Comparison of ENCODE assay signal across 27 mouse cellular contexts in genomic region chr11:50630462-50630861, GRCm38 (mm10). TPM values are rescaled to one million over a fixed set of nuclear protein-coding genes. Genes with fewer than 3 reads are reported as not detected.
DNase-seq lines count a peak whose midpoint lies in the region; ATAC-seq and TF ChIP-seq lines count a peak whose summit lies in the region.
"Had no signal": no experiment of that assay in that cellular context is flagged by ENCODE, and none has a peak within 500 bp of the region (broad histone marks: within the 10 kb centered on the region; RNA-seq: fewer than 3 reads in every experiment).

No protein-coding gene starts in this region.

- no peak for TF ChIP-seq RAD21 in CH12.LX (IDR thresholded peaks at IDR 0.05; ENCODE audit: low read depth, low read length)

- no peaks in the 10 kb centered on the region for H3K79me2 ChIP-seq in CH12.LX (replicated peaks; ENCODE audit: control insufficient read depth, extremely low read depth, insufficient read depth, poor library complexity, severe bottlenecking)

- H3K36me3 ChIP-seq in CH12.LX (replicated peaks in 1 of 2; ENCODE audit: control insufficient read depth in 1 of 2, insufficient read depth in 1 of 2, low read length in 1 of 2), result no peaks in the 10 kb centered on the region
- H3K36me3 ChIP-seq: embryonic facial prominence, embryonic 12.5 days; embryonic facial prominence, embryonic 15.5 days; G1E; heart, embryonic 12.5 days; heart, embryonic 15.5 days; hindbrain, embryonic 10.5 days; hindbrain, embryonic 13.5 days had no signal

- TF ChIP-seq POLR2A in CH12.LX (IDR thresholded peaks at IDR 0.05; ENCODE audit: low read depth, low read length), result no peak

- no peaks in the 10 kb centered on the region for H3K9me3 ChIP-seq in CH12.LX (replicated peaks; ENCODE audit: low read length)
- H3K9me3 ChIP-seq: embryonic facial prominence, embryonic 12.5 days; embryonic facial prominence, embryonic 15.5 days; heart, embryonic 12.5 days; heart, embryonic 15.5 days; hindbrain, embryonic 10.5 days; hindbrain, embryonic 13.5 days had no signal

- H3K4me3 ChIP-seq in CH12.LX (replicated peaks in 1 of 3; ENCODE audit: low read depth in 2 of 3, low read length in 2 of 3, poor library complexity in 1 of 3), result no peak overlapping the region
- H3K4me3 ChIP-seq: embryonic facial prominence, embryonic 12.5 days; embryonic facial prominence, embryonic 15.5 days; gastrocnemius, adult 2 months; heart, embryonic 12.5 days; heart, embryonic 15.5 days; hindbrain, embryonic 10.5 days; hindbrain, embryonic 13.5 days had no signal

- peaks cover 10 to 21% of the 10 kb centered on the region in 2 experiments for H3K4me1 ChIP-seq in CH12.LX (ENCODE audit: control insufficient read depth in 1 of 2, insufficient read depth in 2 of 2)

- in situ Hi-C loops in CH12.LX (cut with MboI; ENCODE audit: low pct_ligation_motif_present, low pct_unique_long_range_greater_than_20kb, low sequenced_read_pairs), result no loop called here

- H3K27me3 ChIP-seq in CH12.LX (replicated peaks), result peaks cover 81% of the 10 kb centered on the region
- H3K27me3 ChIP-seq: embryonic facial prominence, embryonic 12.5 days; embryonic facial prominence, embryonic 15.5 days; hindbrain, embryonic 13.5 days; Patski had no signal

- TF ChIP-seq EP300 in CH12.LX (IDR thresholded peaks at IDR 0.05; ENCODE audit: low read length), result peak; percentile 77

- H3K27ac ChIP-seq in CH12.LX (ENCODE audit: insufficient read depth, low read depth), result no peak overlapping the region
- H3K27ac ChIP-seq: embryonic facial prominence, embryonic 12.5 days; gastrocnemius, adult 2 months; heart, embryonic 15.5 days; hindbrain, embryonic 10.5 days; hindbrain, embryonic 13.5 days had no signal

- H3K4me2 ChIP-seq in CH12.LX (ENCODE audit: insufficient read depth, low read depth, poor library complexity, severe bottlenecking), result no peak overlapping the region
- H3K4me2 ChIP-seq: embryonic facial prominence, embryonic 12.5 days; embryonic facial prominence, embryonic 15.5 days; heart, embryonic 12.5 days; heart, embryonic 15.5 days; hindbrain, embryonic 13.5 days had no signal

- ATAC-seq in megakaryocyte, adult 5-6 weeks (ENCODE audit: poor library complexity, severe bottlenecking), result peak; percentile 84
- ATAC-seq: forebrain, embryonic 14.5 days; forebrain, postnatal 0 days; hindbrain, embryonic 16.5 days; Patski had no signal

- DNase-seq in A20 (ENCODE audit: low read depth, low spot score) (peak; percentile 75), CH12.LX (ENCODE audit: extremely low read depth) (peak; percentile 55)
- DNase-seq in spleen, postnatal 14 days (ENCODE audit: low spot score in 2 of 2), result no peak
- DNase-seq in urinary bladder, postnatal 14 days (ENCODE audit: low spot score), result no peak
- DNase-seq in urinary bladder, adult 18-20 months (ENCODE audit: low spot score in 2 of 2), result no peak
- DNase-seq: adrenal gland, postnatal 10 days; adrenal gland, postnatal 36 days; cerebellum, adult 18-20 months; cerebellum, adult 9-10 months; cerebellum, postnatal 14 days; forebrain, postnatal 0 days; gastrocnemius, adult 2 months; gastrocnemius, postnatal 14 days; heart, adult 18-20 months; heart, postnatal 10 days; heart, postnatal 36 days had no signal

- no peak for TF ChIP-seq CTCF in CH12.LX (conservative IDR thresholded peaks at IDR 0.05 in 1 of 2, IDR thresholded peaks at IDR 0.05 in 1 of 2; ENCODE audit: low read depth in 2 of 2, low read length in 2 of 2)

- H3K9ac ChIP-seq in CH12.LX (ENCODE audit: insufficient read depth, low read depth), result no peak overlapping the region
- H3K9ac ChIP-seq: embryonic facial prominence, embryonic 12.5 days; embryonic facial prominence, embryonic 15.5 days; forebrain, postnatal 0 days; heart, embryonic 12.5 days; heart, embryonic 15.5 days; hindbrain, embryonic 13.5 days had no signal

- dilution Hi-C loops in CH12.LX (cut with MboI; ENCODE audit: extremely low pct_ligation_motif_present, extremely low pct_unique_long_range_greater_than_20kb, low sequenced_read_pairs), result no loop called here

TF ChIP-seq in CH12.LX, 34 proteins besides CTCF, POLR2A, EP300 and RAD21:
- TF ChIP-seq MXI1 (IDR thresholded peaks at IDR 0.05; ENCODE audit: low read depth, low read length) (no peak), PAX5 (IDR thresholded peaks at IDR 0.05; ENCODE audit: low read length) (no peak), ZC3H11A (IDR thresholded peaks at IDR 0.05; ENCODE audit: low read depth, low read length) (no peak), HCFC1 (IDR thresholded peaks at IDR 0.05; ENCODE audit: low read depth, low read length) (no peak), JUND (conservative IDR thresholded peaks at IDR 0.05; ENCODE audit: low read depth, low read length) (no peak), ZNF384 (IDR thresholded peaks at IDR 0.05; ENCODE audit: low read depth, low read length) (no peak), IRF4 (IDR thresholded peaks at IDR 0.05; ENCODE audit: low read depth, low read length) (peak; percentile 84), CHD1 (IDR thresholded peaks at IDR 0.05; ENCODE audit: low read depth, low read length) (no peak), KAT2A (IDR thresholded peaks at IDR 0.05; ENCODE audit: insufficient replicate concordance, low read length) (no peak), SIN3A (IDR thresholded peaks at IDR 0.05; ENCODE audit: low read length) (peak; percentile 36; the same call in 1 of the 2 replicates), ELF1 (IDR thresholded peaks at IDR 0.05; ENCODE audit: low read depth, low read length) (peak; percentile 52), TCF12 (IDR thresholded peaks at IDR 0.05; ENCODE audit: low read depth, low read length) (peak; percentile 26; the same call in 1 of the 2 replicates), MAFK (IDR thresholded peaks at IDR 0.05; ENCODE audit: insufficient replicate concordance, low read length) (no peak), MAX (IDR thresholded peaks at IDR 0.05; ENCODE audit: low read length) (no peak), POLR2AphosphoS2 (IDR thresholded peaks at IDR 0.05; ENCODE audit: low read depth, low read length) (no peak), GABPA (IDR thresholded peaks at IDR 0.05; ENCODE audit: insufficient replicate concordance, low read depth, low read length) (no peak), NELFE (IDR thresholded peaks at IDR 0.05; ENCODE audit: low read depth, low read length) (no peak), BHLHE40 (IDR thresholded peaks at IDR 0.05; ENCODE audit: low read depth, low read length) (peak; percentile 31; the same call in 1 of the 2 replicates), CHD2 (IDR thresholded peaks at IDR 0.05; ENCODE audit: low read length) (peak; percentile 51; the same call in 1 of the 2 replicates), E2F4 (IDR thresholded peaks at IDR 0.05; ENCODE audit: insufficient replicate concordance, low read depth, low read length) (no peak), RCOR1 (conservative IDR thresholded peaks at IDR 0.05; ENCODE audit: low read depth, low read length) (0 out of 2 replicates have a peak, but pooled peaks have one; percentile 39), ZMIZ1 (IDR thresholded peaks at IDR 0.05; ENCODE audit: low read depth, low read length) (no peak), USF1 (IDR thresholded peaks at IDR 0.05; ENCODE audit: low read depth, low read length) (no peak), TBP (conservative IDR thresholded peaks at IDR 0.05; ENCODE audit: low read depth, low read length) (no peak), JUN (IDR thresholded peaks at IDR 0.05; ENCODE audit: insufficient read depth, low read depth, low read length) (no peak), UBTF (IDR thresholded peaks at IDR 0.05; ENCODE audit: low read depth, low read length) (no peak), MYC (IDR thresholded peaks at IDR 0.05; ENCODE audit: low read depth, low read length) (no peak), USF2 (conservative IDR thresholded peaks at IDR 0.05; ENCODE audit: low read depth, low read length) (no peak), NRF1 (IDR thresholded peaks at IDR 0.05; ENCODE audit: low read depth, low read length) (no peak), SMC3 (IDR thresholded peaks at IDR 0.05; ENCODE audit: low read depth, low read length) (no peak), MAZ (IDR thresholded peaks at IDR 0.05; ENCODE audit: low read depth, low read length) (no peak), MEF2A (IDR thresholded peaks at IDR 0.05; ENCODE audit: borderline replicate concordance, low read depth, low read length) (0 out of 2 replicates have a peak, but pooled peaks have one; percentile 29), ETS1 (conservative IDR thresholded peaks at IDR 0.05; ENCODE audit: low read depth, low read length) (no peak), ZKSCAN1 (IDR thresholded peaks at IDR 0.05; ENCODE audit: borderline replicate concordance, low read depth, low read length) (no peak)

RNA-seq across cellular contexts. Expression of gene Adamts2, which starts 28.6 kb away (rescaled TPM):
- total RNA-seq in CH12.LX (2012; rRNA removed) (not detected in 2 replicates), CH12.LX (2014; rRNA removed) (not detected in 2 replicates)
- not detected in 2 replicates for polyA plus RNA-seq in CH12.LX (2012; ENCODE audit: insufficient read length, low read depth)
- 0.21 and 0.27 TPM in 2 replicates for total RNA-seq in megakaryocyte, adult 5-6 weeks (2015)
- 0.11 and 0.12 TPM in 2 replicates for total RNA-seq in megakaryocyte, adult 5-6 weeks (2017)
- polyA plus RNA-seq: G1E had no signal

Comparison
In these comparisons a context has a peak if more than half of its experiments do, and no peak if none do; other contexts are left out.
1. DNase-seq: peak in A20 (single experiment) and CH12.LX (single experiment); none in spleen, postnatal 14 days (0 of 2), urinary bladder, postnatal 14 days (single experiment) and urinary bladder, adult 18-20 months (0 of 2).